Mouse (Mus musculus) E14TG2a.4 (cell line): Measurements from ENCODE around the gene Atp13a4.

Experiments
- CTCF ChIP-seq: conservative IDR thresholded peaks from 2 replicates; pipeline ENCODE4 v1.5.1; 2014; ENCODE audit warnings: low read length
- NANOG ChIP-seq: IDR thresholded peaks from 2 replicates; pipeline ENCODE4 v1.6.1; 2014; ENCODE audit warnings: borderline replicate concordance, low read length, mixed read lengths

GRCm38 (mm10) chr16:29414822-29415221 lies 129.8 kb downstream of the Atp13a4 start:
- TF ChIP-seq CTCF (no peak), NANOG (no peak)
